Mouse (Mus musculus): ENCODE results near the gene Pfas. TPM values are rescaled to one million over a fixed set of nuclear protein-coding genes. Genes with fewer than 3 reads are reported as not detected.
"Not testable (repeated sequence)": the region's sequence is repeated elsewhere in the genome, so short reads cannot be mapped to it uniquely, and the experiment has no call there.

Pfas gene
- polyA plus RNA-seq, 1 experiment, result 9.1 TPM

DNA sequence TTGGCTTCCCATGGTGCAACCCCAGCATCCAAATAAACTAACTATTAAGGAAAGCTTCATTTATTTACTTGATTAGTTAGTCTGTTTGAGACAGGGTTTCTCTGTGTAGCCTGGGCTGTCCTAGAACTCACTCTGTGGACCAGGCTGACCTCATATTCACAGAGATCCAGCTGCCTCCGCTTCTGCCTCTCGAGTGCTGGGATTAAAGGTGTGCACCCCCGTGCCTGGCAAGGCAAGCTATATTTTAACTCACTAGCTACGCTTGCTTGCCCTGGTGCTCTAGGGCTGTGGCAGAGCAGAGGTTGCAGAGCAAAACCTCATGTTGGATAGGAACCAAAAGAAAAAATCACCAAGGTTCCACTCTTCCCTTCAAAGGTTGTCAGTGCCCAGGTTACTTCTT, 67.7 kb downstream of the Pfas start:
- Histone ChIP-seq H3ac (ENCODE audit: control insufficient read depth, insufficient read length) (no peak overlapping the region), H3K79me2 (ENCODE audit: control insufficient read depth, insufficient read depth) (no peaks in the 10 kb centered on the region), H3K4me2 (ENCODE audit: low read depth) (peak overlapping the region; percentile 91), H3K27me3 (ENCODE audit: control insufficient read depth, insufficient read depth, insufficient read length) (no peaks in the 10 kb centered on the region), H3K4me3 (peak overlapping the region; percentile 21), H3K36me3 (ENCODE audit: control insufficient read depth, insufficient read depth) (no peaks in the 10 kb centered on the region)
- TF ChIP-seq MYOG (IDR thresholded peaks at IDR 0.05; ENCODE audit: control insufficient read depth in 1 of 3, insufficient read depth in 1 of 3, insufficient read length in 2 of 3, low read depth in 2 of 3) (no peak), POLR2A (IDR thresholded peaks at IDR 0.05; ENCODE audit: insufficient read length, low read depth) (no peak), MYOD1 (IDR thresholded peaks at IDR 0.05; ENCODE audit: control insufficient read depth in 1 of 3, insufficient read length in 2 of 3, low read depth in 2 of 3) (no peak), MAX (IDR thresholded peaks at IDR 0.05; ENCODE audit: low read depth) (no peak), USF1 (IDR thresholded peaks at IDR 0.05; ENCODE audit: low read depth) (no peak), REST (IDR thresholded peaks at IDR 0.05; ENCODE audit: insufficient read depth, insufficient read length) (no peak), POLR2AphosphoS2 (IDR thresholded peaks at IDR 0.05; ENCODE audit: insufficient read length, low read depth) (no peak), TCF3 (IDR thresholded peaks at IDR 0.05; ENCODE audit: insufficient read length, low read depth) (no peak)

DNA sequence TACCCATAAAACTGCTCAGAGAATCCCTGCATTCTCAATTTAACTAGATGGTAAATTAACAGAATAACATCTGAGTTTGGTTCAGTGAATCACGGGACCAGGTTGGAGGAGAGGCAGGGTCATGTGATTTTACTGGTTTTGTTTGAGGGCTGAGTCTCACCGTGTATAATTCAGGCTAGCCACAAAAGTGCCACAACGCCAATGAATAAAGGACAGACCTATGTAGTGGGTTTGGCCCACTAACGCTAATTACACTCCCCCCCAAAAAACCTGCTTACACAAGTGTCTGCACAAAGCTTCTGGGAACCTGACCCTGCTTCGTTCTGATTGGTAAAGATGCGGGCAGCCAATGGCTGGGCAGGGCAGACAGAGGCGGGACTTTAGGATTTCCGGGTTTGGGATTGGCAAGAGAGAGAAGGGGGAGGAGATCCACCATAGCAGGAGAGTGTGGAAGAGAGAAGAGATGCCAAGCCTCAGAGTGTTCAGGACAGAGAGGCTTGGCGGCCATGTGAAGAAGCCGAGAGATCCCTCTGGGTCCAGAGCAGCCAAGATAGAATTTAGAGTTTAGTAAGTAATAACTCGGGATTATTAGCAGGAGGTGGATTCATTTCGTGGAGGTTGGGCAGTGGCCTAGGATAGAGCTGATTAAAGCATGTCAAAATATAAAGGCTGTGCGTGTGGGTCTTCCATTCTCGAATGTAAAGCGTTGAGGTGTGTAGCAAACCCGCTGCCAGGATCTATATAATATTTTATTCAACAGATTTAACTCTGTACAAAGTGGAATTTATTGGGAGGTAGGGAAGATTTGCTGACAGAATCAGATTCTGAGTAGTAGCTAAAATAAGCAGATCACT, 68.6 kb downstream of the Pfas start:
- H3K4me3 ChIP-seq, result peak overlapping the region; percentile 21
- H3ac ChIP-seq (ENCODE audit: control insufficient read depth, insufficient read length), result no peak overlapping the region
- peak overlapping the region; percentile 91 for H3K4me2 ChIP-seq (ENCODE audit: low read depth)
- no peaks in the 10 kb centered on the region for H3K79me2 ChIP-seq (ENCODE audit: control insufficient read depth, insufficient read depth)
- H3K27me3 ChIP-seq (ENCODE audit: control insufficient read depth, insufficient read depth, insufficient read length), result no peaks in the 10 kb centered on the region
- TF ChIP-seq MAX (IDR thresholded peaks at IDR 0.05; ENCODE audit: low read depth) (no peak), CEBPB (IDR thresholded peaks at IDR 0.05; ENCODE audit: insufficient read depth, poor library complexity, severe bottlenecking) (no peak), E2F4 (IDR thresholded peaks at IDR 0.05; ENCODE audit: insufficient read depth) (no peak), USF1 (IDR thresholded peaks at IDR 0.05; ENCODE audit: low read depth) (peak; percentile 73), MYOG (IDR thresholded peaks at IDR 0.05; ENCODE audit: control insufficient read depth in 1 of 3, insufficient read depth in 1 of 3, insufficient read length in 2 of 3, low read depth in 2 of 3) (no peak), POLR2AphosphoS2 (IDR thresholded peaks at IDR 0.05; ENCODE audit: insufficient read length, low read depth) (peak; percentile 33), TCF12 (IDR thresholded peaks at IDR 0.05; ENCODE audit: insufficient read depth, poor library complexity, severe bottlenecking) (no peak), TCF3 (IDR thresholded peaks at IDR 0.05; ENCODE audit: insufficient read length, low read depth) (no peak), REST (IDR thresholded peaks at IDR 0.05; ENCODE audit: insufficient read depth, insufficient read length) (no peak), POLR2A (IDR thresholded peaks at IDR 0.05; ENCODE audit: insufficient read length, low read depth) (peak; percentile 59), SRF (IDR thresholded peaks at IDR 0.05; ENCODE audit: control insufficient read depth, insufficient read length, low read depth) (no peak)
- H3K36me3 ChIP-seq (ENCODE audit: control insufficient read depth, insufficient read depth), result no peaks in the 10 kb centered on the region

GRCm38 (mm10) chr11:68936951-68937350, 71.3 kb downstream of the Pfas start:
- not testable (repeated sequence) for H3K36me3 ChIP-seq (ENCODE audit: control insufficient read depth, insufficient read depth); H3K79me2 ChIP-seq (ENCODE audit: control insufficient read depth, insufficient read depth); H3ac ChIP-seq (ENCODE audit: control insufficient read depth, insufficient read length)

More at GRCm38 (mm10) chr11:68936951-68937350, 71.3 kb downstream of the Pfas start:
- H3K4me2 ChIP-seq (ENCODE audit: low read depth); H3K27me3 ChIP-seq (ENCODE audit: control insufficient read depth, insufficient read depth, insufficient read length); H3K4me3 ChIP-seq: not testable (repeated sequence)

Other genes starting within 250 kb of the Pfas start
- gene Ndel1, start 136.6 kb downstream of the Pfas start, polyA plus RNA-seq (2012; fragmentation: generic; extraction: Trizol), result 36.7 TPM
- gene Rnf222, start 119.9 kb downstream of the Pfas start, polyA plus RNA-seq (2012; fragmentation: generic; extraction: Trizol), result not detected
- gene Rpl26, start 106.9 kb downstream of the Pfas start, polyA plus RNA-seq (2012; fragmentation: generic; extraction: Trizol), result 695 TPM
- gene Odf4, start 81.4 kb downstream of the Pfas start, polyA plus RNA-seq (2012; fragmentation: generic; extraction: Trizol), result not detected
- gene Arhgef15, start 51.0 kb downstream of the Pfas start, polyA plus RNA-seq (2012; fragmentation: generic; extraction: Trizol), result 0.49 TPM
- 2.3 TPM for gene Slc25a35, start 40.3 kb downstream of the Pfas start, polyA plus RNA-seq (2012; fragmentation: generic; extraction: Trizol)
- gene Rangrf, start 33.3 kb downstream of the Pfas start, polyA plus RNA-seq (2012; fragmentation: generic; extraction: Trizol), result 56.4 TPM
- 29.1 TPM for gene Ctc1, start 7.5 kb upstream of the Pfas start, polyA plus RNA-seq (2012; fragmentation: generic; extraction: Trizol)
- gene Aurkb, start 37.2 kb upstream of the Pfas start, polyA plus RNA-seq (2012; fragmentation: generic; extraction: Trizol), result 28.2 TPM
- gene Borcs6, start 51.3 kb upstream of the Pfas start, polyA plus RNA-seq (2012; fragmentation: generic; extraction: Trizol), result 27.2 TPM
- gene Tmem107, start 62.3 kb upstream of the Pfas start, polyA plus RNA-seq (2012; fragmentation: generic; extraction: Trizol), result 29.5 TPM
- gene Vamp2, start 80.0 kb upstream of the Pfas start, polyA plus RNA-seq (2012; fragmentation: generic; extraction: Trizol), result 51.8 TPM
- gene Per1, start 86.8 kb upstream of the Pfas start, polyA plus RNA-seq (2012; fragmentation: generic; extraction: Trizol), result 8.9 TPM
- 0.28 TPM for gene Hes7, start 111.9 kb upstream of the Pfas start, polyA plus RNA-seq (2012; fragmentation: generic; extraction: Trizol)
- 0.78 TPM for gene 9130213A22Rik, start 114.1 kb upstream of the Pfas start, polyA plus RNA-seq (2012; fragmentation: generic; extraction: Trizol)
- 0.01 TPM for gene Aloxe3, start 117.4 kb upstream of the Pfas start, polyA plus RNA-seq (2012; fragmentation: generic; extraction: Trizol)
- not detected for gene Alox12b, start 148.5 kb upstream of the Pfas start, polyA plus RNA-seq (2012; fragmentation: generic; extraction: Trizol)
- gene Alox8, start 189.4 kb upstream of the Pfas start, polyA plus RNA-seq (2012; fragmentation: generic; extraction: Trizol), result not detected
- not detected for gene Gucy2e, start 228.6 kb upstream of the Pfas start, polyA plus RNA-seq (2012; fragmentation: generic; extraction: Trizol)